29 mouse cellular contexts compared by ENCODE assay signal in the genomic region with DNA sequence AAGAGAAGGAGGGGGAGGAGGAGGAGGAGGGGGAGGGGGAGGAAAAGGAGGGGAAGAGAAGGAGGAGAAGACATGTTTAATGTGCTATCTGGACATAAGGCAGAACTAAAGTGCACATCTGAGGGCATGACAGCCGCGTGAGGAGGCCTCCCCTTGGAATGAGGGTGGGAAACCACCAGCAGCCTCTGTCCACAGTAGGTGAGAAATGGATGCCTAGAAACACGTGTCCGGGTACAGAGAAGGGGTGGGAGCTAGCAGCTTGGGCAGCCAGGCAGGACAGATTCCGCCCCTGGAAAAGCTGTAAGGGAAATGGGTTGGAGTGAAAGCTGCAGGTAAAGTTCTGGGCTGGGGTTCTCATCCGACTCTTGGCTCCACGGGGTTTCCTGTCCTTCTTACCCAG. TPM values are rescaled to one million over a fixed set of nuclear protein-coding genes. Genes with fewer than 3 reads are reported as not detected.
DNase-seq lines count a peak whose midpoint lies in the region; ATAC-seq lines count a peak whose summit lies in the region.
"Had no signal": no experiment of that assay in that cellular context is flagged by ENCODE, and none has a peak within 500 bp of the region (broad histone marks: within the 10 kb centered on the region; RNA-seq: fewer than 3 reads in every experiment).

No protein-coding gene starts in this region.

- no peak overlapping the region for H3K27ac ChIP-seq in kidney, embryonic 16.5 days (ENCODE audit: low read length)
- H3K27ac ChIP-seq in limb, embryonic 13.5 days = no peak overlapping the region
- no peak overlapping the region for H3K27ac ChIP-seq in intestine, embryonic 15.5 days
- H3K27ac ChIP-seq: embryonic facial prominence, embryonic 13.5 days; embryonic facial prominence, embryonic 15.5 days; forebrain, embryonic 10.5 days; forebrain, embryonic 12.5 days; forebrain, embryonic 15.5 days had no signal

- H3K4me3 ChIP-seq in kidney, embryonic 16.5 days (ENCODE audit: low read length) = no peak overlapping the region
- H3K4me3 ChIP-seq in limb, embryonic 13.5 days = no peak overlapping the region
- H3K4me3 ChIP-seq in intestine, embryonic 15.5 days (replicated peaks) = no peak overlapping the region
- H3K4me3 ChIP-seq: embryonic facial prominence, embryonic 13.5 days; embryonic facial prominence, embryonic 15.5 days; erythroblast, embryonic 14.5 days; forebrain, embryonic 10.5 days; forebrain, embryonic 12.5 days; forebrain, embryonic 15.5 days had no signal

- peaks cover 3% of the 10 kb centered on the region; the same call in 1 of the 2 replicates for H3K9me3 ChIP-seq in kidney, embryonic 16.5 days (ENCODE audit: low read length)
- no peaks in the 10 kb centered on the region for H3K9me3 ChIP-seq in limb, embryonic 13.5 days
- no peaks in the 10 kb centered on the region for H3K9me3 ChIP-seq in intestine, embryonic 15.5 days
- H3K9me3 ChIP-seq: embryonic facial prominence, embryonic 13.5 days; embryonic facial prominence, embryonic 15.5 days; forebrain, embryonic 15.5 days had no signal

- no peak overlapping the region for H3K4me2 ChIP-seq in kidney, embryonic 16.5 days (replicated peaks; ENCODE audit: low read depth, low read length)
- H3K4me2 ChIP-seq in limb, embryonic 13.5 days (replicated peaks) = 0 out of 2 replicates have a peak overlapping the region, but pooled peaks have one; percentile 7
- no peak overlapping the region for H3K4me2 ChIP-seq in intestine, embryonic 15.5 days (replicated peaks)
- H3K4me2 ChIP-seq: embryonic facial prominence, embryonic 13.5 days; embryonic facial prominence, embryonic 15.5 days; forebrain, embryonic 12.5 days; forebrain, embryonic 15.5 days had no signal

- peak; percentile 46; the same call in 1 of the 2 replicates for ATAC-seq in kidney, embryonic 16.5 days (ENCODE audit: low FRiP score, low TSS enrichment)
- ATAC-seq in limb, embryonic 13.5 days (ENCODE audit: low FRiP score, low read depth) = no peak
- ATAC-seq in intestine, embryonic 15.5 days = no peak
- no peak for ATAC-seq in frontal cortex, adult (ENCODE audit: low TSS enrichment)
- ATAC-seq: activated CD4-positive, CD25-positive, alpha-beta regulatory T cell, adult 4 months; CD4-positive, CD25-positive, alpha-beta regulatory T cell, adult 4 months; forebrain, embryonic 15.5 days; Patski had no signal

- H3K27me3 ChIP-seq in kidney, embryonic 16.5 days (ENCODE audit: insufficient read depth, low read length) = no peaks in the 10 kb centered on the region
- no peaks in the 10 kb centered on the region for H3K27me3 ChIP-seq in limb, embryonic 13.5 days
- no peaks in the 10 kb centered on the region for H3K27me3 ChIP-seq in intestine, embryonic 15.5 days (replicated peaks)
- H3K27me3 ChIP-seq: CH12.LX; embryonic facial prominence, embryonic 15.5 days; forebrain, embryonic 12.5 days; forebrain, embryonic 15.5 days; Patski had no signal

- H3K9ac ChIP-seq in kidney, embryonic 16.5 days (replicated peaks; ENCODE audit: low read length) = no peak overlapping the region
- no peak overlapping the region for H3K9ac ChIP-seq in limb, embryonic 13.5 days
- H3K9ac ChIP-seq in intestine, embryonic 15.5 days = no peak overlapping the region
- H3K9ac ChIP-seq: embryonic facial prominence, embryonic 13.5 days; embryonic facial prominence, embryonic 15.5 days; forebrain, embryonic 12.5 days; forebrain, embryonic 15.5 days had no signal

- no peaks in the 10 kb centered on the region for H3K36me3 ChIP-seq in kidney, embryonic 16.5 days (ENCODE audit: insufficient read depth, low read length)
- H3K36me3 ChIP-seq in limb, embryonic 13.5 days = no peaks in the 10 kb centered on the region
- no peaks in the 10 kb centered on the region for H3K36me3 ChIP-seq in intestine, embryonic 15.5 days
- H3K36me3 ChIP-seq: embryonic facial prominence, embryonic 13.5 days; embryonic facial prominence, embryonic 15.5 days; forebrain, embryonic 10.5 days; forebrain, embryonic 12.5 days; forebrain, embryonic 15.5 days; G1E had no signal

- WGBS in kidney, embryonic 16.5 days = 42% methylated on average over 7 of the region's 7 CpGs
- 50% methylated on average over 7 of the region's 7 CpGs for WGBS in limb, embryonic 13.5 days
- WGBS in intestine, embryonic 15.5 days = 51% methylated on average over 7 of the region's 7 CpGs

- H3K4me1 ChIP-seq in kidney, embryonic 16.5 days (ENCODE audit: insufficient read depth, low read length) = peaks cover 6% of the 10 kb centered on the region
- H3K4me1 ChIP-seq in limb, embryonic 13.5 days = peaks cover 21% of the 10 kb centered on the region
- H3K4me1 ChIP-seq in intestine, embryonic 15.5 days (replicated peaks) = peaks cover 11% of the 10 kb centered on the region
- H3K4me1 ChIP-seq: forebrain, embryonic 12.5 days; forebrain, embryonic 15.5 days had no signal

- peak; percentile 87 for DNase-seq in heart, adult 11 months
- DNase-seq in heart, adult 9 months (ENCODE audit: low spot score in 2 of 2) = no peak
- no peak for DNase-seq in kidney, postnatal 10 days
- DNase-seq: adrenal gland, adult 8-10 months; adrenal gland, postnatal 14 days; adrenal gland, postnatal 36 days; B cell, adult 2 months; cerebellum, adult 11 months; cerebellum, adult 18-20 months; cerebellum, adult 8-10 months; cerebellum, adult 9-11 months; cerebellum, postnatal 14 days; cerebellum, postnatal 36 days; embryo, embryonic 11 days had no signal

RNA-seq across cellular contexts. Expression of gene Sox5, which starts 31.6 kb away (rescaled TPM):
- 14.8 and 20.1 TPM in 2 replicates for polyA plus RNA-seq in kidney, embryonic 16.5 days (2015; fragmentation: Nextera tagmentation; extraction: Ambion mirVana)
- polyA plus RNA-seq in limb, embryonic 13.5 days (2015; fragmentation: Nextera tagmentation; extraction: Ambion mirVana) = 89.0 and 103 TPM in 2 replicates
- polyA plus RNA-seq in intestine, embryonic 15.5 days (2015; fragmentation: Nextera tagmentation; extraction: Ambion mirVana) = 12.9 and 16.4 TPM in 2 replicates
- polyA plus RNA-seq: erythroblast, embryonic 14.5 days; G1E had no signal
